Mouse (Mus musculus): ENCODE results near the gene Mgat5b. TPM values are rescaled to one million over a fixed set of nuclear protein-coding genes. Genes with fewer than 3 reads are reported as not detected.

Mgat5b gene
- polyA plus RNA-seq, 2 experiments = 0.78 to 3.6 TPM

GRCm38 (mm10) chr11:116878454-116878853 lies 40.2 kb upstream of the Mgat5b start:
- no peaks in the 10 kb centered on the region for H3K9me3 ChIP-seq (ENCODE audit: control insufficient read depth, low read length)
- no peaks in the 10 kb centered on the region for H3K27me3 ChIP-seq (ENCODE audit: control insufficient read depth, insufficient read depth, low read length)
- no peak overlapping the region for H3K27ac ChIP-seq (replicated peaks; ENCODE audit: low read depth, low read length)
- H3K36me3 ChIP-seq (ENCODE audit: control insufficient read depth, insufficient read depth, low read length) = peaks cover 15% of the 10 kb centered on the region
- H3K4me2 ChIP-seq (replicated peaks; ENCODE audit: low read depth, low read length, severe bottlenecking) = no peak overlapping the region
- no peak for DNase-seq (ENCODE audit: low spot score)
- H3K4me3 ChIP-seq (replicated peaks; ENCODE audit: low read length) = no peak overlapping the region
- no peaks in the 10 kb centered on the region for H3K4me1 ChIP-seq (ENCODE audit: control insufficient read depth, insufficient read depth, low read length)
- no peak overlapping the region for H3K9ac ChIP-seq (ENCODE audit: low read depth, low read length, severe bottlenecking)
- no peak for ATAC-seq (ENCODE audit: low FRiP score, low read depth)
- WGBS = 59% methylated on average over 8 of the region's 8 CpGs
- TF ChIP-seq POLR2A (IDR thresholded peaks at IDR 0.05; ENCODE audit: borderline replicate concordance, extremely low read depth, insufficient read depth, insufficient read length) = no peak

- no peak for DNase-seq (ENCODE audit: low spot score)
- no peaks in the 10 kb centered on the region for H3K36me3 ChIP-seq (ENCODE audit: control insufficient read depth, insufficient read depth, low read length)
- ATAC-seq (ENCODE audit: low FRiP score, low read depth) = no peak
- no peaks in the 10 kb centered on the region for H3K27me3 ChIP-seq (ENCODE audit: control insufficient read depth, insufficient read depth, low read length)
- H3K9me3 ChIP-seq (ENCODE audit: control insufficient read depth, low read length) = no peaks in the 10 kb centered on the region
- TF ChIP-seq POLR2A (IDR thresholded peaks at IDR 0.05; ENCODE audit: borderline replicate concordance, extremely low read depth, insufficient read depth, insufficient read length) = no peak
- H3K4me2 ChIP-seq (replicated peaks; ENCODE audit: low read depth, low read length, severe bottlenecking) = no peak overlapping the region
- no peak overlapping the region for H3K9ac ChIP-seq (ENCODE audit: low read depth, low read length, severe bottlenecking)
- peaks cover 3% of the 10 kb centered on the region for H3K4me1 ChIP-seq (ENCODE audit: control insufficient read depth, insufficient read depth, low read length)
- no peak overlapping the region for H3K27ac ChIP-seq (replicated peaks; ENCODE audit: low read depth, low read length)
- 64% methylated on average over 7 of the region's 7 CpGs for WGBS
- no peak overlapping the region for H3K4me3 ChIP-seq (replicated peaks; ENCODE audit: low read length)
These were observed 37.8 kb upstream of the Mgat5b start for GRCm38 (mm10) chr11:116880839-116881238.

- Histone ChIP-seq H3K9me3 (ENCODE audit: control insufficient read depth, low read length) (no peaks in the 10 kb centered on the region), H3K36me3 (ENCODE audit: control insufficient read depth, insufficient read depth, low read length) (no peaks in the 10 kb centered on the region), H3K4me1 (ENCODE audit: control insufficient read depth, insufficient read depth, low read length) (peaks cover 4% of the 10 kb centered on the region), H3K27ac (replicated peaks; ENCODE audit: low read depth, low read length) (no peak overlapping the region), H3K4me3 (replicated peaks; ENCODE audit: low read length) (no peak overlapping the region), H3K4me2 (replicated peaks; ENCODE audit: low read depth, low read length, severe bottlenecking) (no peak overlapping the region), H3K27me3 (ENCODE audit: control insufficient read depth, insufficient read depth, low read length) (no peaks in the 10 kb centered on the region), H3K9ac (ENCODE audit: low read depth, low read length, severe bottlenecking) (no peak overlapping the region)
- TF ChIP-seq POLR2A (IDR thresholded peaks at IDR 0.05; ENCODE audit: borderline replicate concordance, extremely low read depth, insufficient read depth, insufficient read length) = no peak
- 50% methylated on average over 5 of the region's 5 CpGs for WGBS
- DNase-seq (ENCODE audit: low spot score) (no peak), ATAC-seq (ENCODE audit: low FRiP score, low read depth) (no peak)
These were observed 37.2 kb upstream of the Mgat5b start for GRCm38 (mm10) chr11:116881440-116881839.

- H3K27ac ChIP-seq (replicated peaks; ENCODE audit: low read depth, low read length) = no peak overlapping the region
- no peak overlapping the region for H3K9ac ChIP-seq (ENCODE audit: low read depth, low read length, severe bottlenecking)
- no peaks in the 10 kb centered on the region for H3K36me3 ChIP-seq (ENCODE audit: control insufficient read depth, insufficient read depth, low read length)
- no peak for DNase-seq (ENCODE audit: low spot score)
- WGBS = 80% methylated on average over 10 of the region's 10 CpGs
- ATAC-seq (ENCODE audit: low FRiP score, low read depth) = no peak
- H3K4me2 ChIP-seq (replicated peaks; ENCODE audit: low read depth, low read length, severe bottlenecking) = no peak overlapping the region
- H3K9me3 ChIP-seq (ENCODE audit: control insufficient read depth, low read length) = no peaks in the 10 kb centered on the region
- H3K27me3 ChIP-seq (ENCODE audit: control insufficient read depth, insufficient read depth, low read length) = no peaks in the 10 kb centered on the region
- peaks cover 4% of the 10 kb centered on the region for H3K4me1 ChIP-seq (ENCODE audit: control insufficient read depth, insufficient read depth, low read length)
- TF ChIP-seq POLR2A (IDR thresholded peaks at IDR 0.05; ENCODE audit: borderline replicate concordance, extremely low read depth, insufficient read depth, insufficient read length) = no peak
- no peak overlapping the region for H3K4me3 ChIP-seq (replicated peaks; ENCODE audit: low read length)
These were observed 36.2 kb upstream of the Mgat5b start for GRCm38 (mm10) chr11:116882446-116882845.

- no peaks in the 10 kb centered on the region for H3K27me3 ChIP-seq (ENCODE audit: control insufficient read depth, insufficient read depth, low read length)
These were observed 34.6 kb upstream of the Mgat5b start for GRCm38 (mm10) chr11:116884061-116884460.

More at GRCm38 (mm10) chr11:116884061-116884460, 34.6 kb upstream of the Mgat5b start:
- Histone ChIP-seq H3K36me3 (ENCODE audit: control insufficient read depth, insufficient read depth, low read length) (no peaks in the 10 kb centered on the region), H3K4me2 (replicated peaks; ENCODE audit: low read depth, low read length, severe bottlenecking) (no peak overlapping the region), H3K4me3 (replicated peaks; ENCODE audit: low read length) (no peak overlapping the region), H3K9me3 (ENCODE audit: control insufficient read depth, low read length) (no peaks in the 10 kb centered on the region), H3K27ac (replicated peaks; ENCODE audit: low read depth, low read length) (no peak overlapping the region), H3K9ac (ENCODE audit: low read depth, low read length, severe bottlenecking) (no peak overlapping the region), H3K4me1 (ENCODE audit: control insufficient read depth, insufficient read depth, low read length) (peaks cover 4% of the 10 kb centered on the region)
- no peak for TF ChIP-seq POLR2A (IDR thresholded peaks at IDR 0.05; ENCODE audit: borderline replicate concordance, extremely low read depth, insufficient read depth, insufficient read length)
- ATAC-seq (ENCODE audit: low FRiP score, low read depth) = no peak
- DNase-seq (ENCODE audit: low spot score) = no peak
- 88% methylated on average over 6 of the region's 6 CpGs for WGBS

Data from limb, embryonic 14.5 days (tissue).